Mouse (Mus musculus) layer of hippocampus, adult 9-11 months (tissue): ENCODE measurements around the gene Ryk.
"Not testable (repeated sequence)": the region's sequence is repeated elsewhere in the genome, so short reads cannot be mapped to it uniquely, and the experiment has no call there.

ENCODE experiments used
- DNase-seq: peaks from one replicate; pipeline ENCODE4 v3.0.0; 2022

The Ryk gene

GRCm38 (mm10) chr9:102907521-102908246, 73.0 kb downstream of the Ryk start:
- no peak for DNase-seq

DNA sequence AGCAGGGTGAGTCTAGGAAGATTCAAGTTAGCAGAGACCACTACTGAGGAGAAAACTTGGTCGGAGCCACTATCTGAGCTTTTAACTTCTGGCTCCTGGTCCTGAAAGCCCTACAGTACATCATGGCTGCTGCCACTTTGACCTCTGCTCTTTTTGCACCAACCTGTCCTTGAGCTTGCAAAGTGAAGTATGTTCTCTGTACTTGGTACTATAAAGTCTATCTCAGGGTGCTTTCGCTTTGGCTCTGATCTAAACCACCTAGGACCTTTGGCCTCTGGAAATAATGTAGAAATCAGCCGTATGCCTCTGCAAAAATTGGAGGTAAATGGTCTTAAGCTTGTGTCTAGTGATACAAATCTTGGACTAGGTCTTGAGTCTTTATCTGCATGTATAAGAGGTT, 76.8 kb downstream of the Ryk start:
- no peak for DNase-seq

DNA sequence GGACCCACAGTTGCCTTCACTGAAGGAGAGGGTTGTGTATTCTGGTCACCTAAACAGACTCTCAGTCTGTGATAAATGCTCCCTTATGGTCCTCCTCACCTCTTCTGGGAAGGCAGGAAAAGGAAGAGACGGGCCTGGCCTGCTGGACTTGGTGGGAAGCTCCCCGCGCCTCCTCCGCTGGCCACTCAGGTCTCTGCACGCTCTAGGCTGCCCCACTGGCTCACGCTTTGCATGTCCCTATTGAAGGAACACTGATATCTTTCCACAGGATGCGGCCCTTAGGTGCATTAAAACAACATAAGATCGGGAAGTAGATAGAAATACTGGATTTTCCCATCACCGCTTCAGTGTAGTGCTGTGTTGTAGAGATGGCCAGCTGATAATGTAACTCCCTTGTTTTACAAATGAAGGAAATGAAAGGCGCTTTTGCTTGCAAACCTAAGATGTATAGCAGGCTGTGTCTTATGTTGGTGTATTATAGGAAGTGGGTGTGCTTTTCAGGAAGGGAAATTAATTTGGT, 77.9 kb downstream of the Ryk start:
- no peak for DNase-seq

DNA sequence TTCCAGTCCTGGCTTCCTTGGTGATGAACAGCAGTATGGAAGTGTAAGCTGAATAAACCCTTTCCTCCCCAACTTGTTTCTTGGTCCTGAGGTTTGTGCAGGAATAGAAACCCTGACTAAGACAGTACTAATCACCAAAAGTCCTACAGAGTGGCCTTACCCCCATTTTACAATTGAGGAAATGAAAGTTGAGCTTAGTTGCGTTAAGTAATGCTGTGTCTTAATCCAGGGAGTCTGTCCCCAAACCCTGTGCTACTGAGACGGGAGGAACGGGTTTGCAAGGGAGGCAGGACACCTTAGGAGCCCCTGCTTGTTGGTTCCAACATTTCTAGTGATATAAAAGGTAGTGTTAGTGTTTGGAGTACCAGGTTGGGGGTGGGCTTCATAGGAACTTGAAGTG, 78.9 kb downstream of the Ryk start:
- not testable (repeated sequence) for DNase-seq

DNA sequence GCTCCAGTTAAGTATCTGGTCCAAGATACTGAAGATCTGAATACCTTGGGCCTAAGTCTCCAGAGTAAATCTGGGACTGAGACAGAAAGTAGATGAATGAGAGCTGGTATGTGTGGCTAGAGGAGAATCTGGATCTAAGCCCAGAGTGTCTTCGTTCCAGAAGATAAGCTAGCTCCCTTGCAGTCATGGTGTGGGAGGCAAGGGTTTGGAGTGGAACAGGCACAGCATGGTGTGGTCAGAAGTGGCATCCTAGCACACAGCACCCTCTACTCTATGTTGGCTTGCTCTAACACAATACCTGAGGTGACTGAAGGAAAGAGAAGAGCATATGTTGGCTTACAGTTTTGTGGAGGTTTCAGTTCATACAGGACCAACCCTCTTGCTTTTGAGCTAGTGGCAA, 79.9 kb downstream of the Ryk start:
- no peak for DNase-seq

DNA sequence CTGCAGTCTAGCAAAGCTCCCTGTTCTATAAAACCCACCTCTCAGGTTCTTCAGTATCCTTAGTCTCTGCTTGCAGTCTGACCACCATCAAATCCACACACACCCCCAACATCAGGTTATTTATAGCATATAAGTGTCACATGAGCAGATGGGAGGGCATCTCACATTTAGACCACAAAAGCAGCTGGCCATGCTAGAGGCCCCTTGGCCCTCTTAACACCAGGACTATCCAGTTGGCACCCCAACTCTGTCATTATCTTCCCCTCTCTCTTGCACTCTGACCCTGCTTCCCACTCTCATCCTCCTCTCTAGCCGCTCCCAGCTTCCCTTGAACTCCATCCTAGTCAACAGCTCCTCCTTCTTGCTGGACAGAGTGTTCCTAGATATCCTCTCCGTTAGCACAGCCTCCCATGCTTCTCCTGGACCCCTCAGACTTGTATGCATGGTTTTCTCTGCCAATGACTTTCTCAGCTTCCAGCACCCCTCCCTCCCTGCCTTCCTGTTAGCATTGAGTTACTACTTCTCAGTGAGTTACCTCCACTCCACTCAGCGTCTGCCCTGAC, 80.7 kb downstream of the Ryk start:
- no peak for DNase-seq

- DNase-seq: no peak
Measured at GRCm38 (mm10) chr9:102916076-102916475, 81.4 kb downstream of the Ryk start.

DNA sequence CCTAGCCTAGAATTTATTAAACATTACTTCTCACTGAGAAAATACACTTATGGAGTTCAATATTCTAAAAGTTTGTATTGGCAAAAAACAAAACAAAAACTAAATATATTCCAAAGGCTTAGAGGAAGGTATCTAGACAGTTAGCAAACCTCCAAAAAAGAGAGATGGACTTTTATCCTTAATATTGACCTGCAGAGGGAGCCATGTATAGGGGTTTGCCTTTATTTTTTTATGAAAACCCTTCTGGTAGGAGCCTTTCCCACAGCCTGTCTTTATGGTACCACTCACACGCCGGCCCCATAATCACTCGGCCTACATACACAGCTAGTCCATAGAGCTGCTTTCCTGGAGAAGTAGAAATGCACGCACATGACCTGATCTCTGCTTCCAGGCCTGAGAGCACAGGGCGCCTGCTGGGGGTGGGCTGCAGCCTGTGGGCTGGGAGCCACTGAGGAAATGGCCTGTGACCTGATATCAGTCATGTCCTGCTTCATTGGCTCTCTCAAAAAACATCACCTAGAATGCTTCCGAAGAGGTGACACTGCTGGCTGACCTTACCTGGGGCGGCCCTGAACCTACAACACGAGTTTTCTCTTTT, 82.9 kb downstream of the Ryk start:
- no peak for DNase-seq

DNA sequence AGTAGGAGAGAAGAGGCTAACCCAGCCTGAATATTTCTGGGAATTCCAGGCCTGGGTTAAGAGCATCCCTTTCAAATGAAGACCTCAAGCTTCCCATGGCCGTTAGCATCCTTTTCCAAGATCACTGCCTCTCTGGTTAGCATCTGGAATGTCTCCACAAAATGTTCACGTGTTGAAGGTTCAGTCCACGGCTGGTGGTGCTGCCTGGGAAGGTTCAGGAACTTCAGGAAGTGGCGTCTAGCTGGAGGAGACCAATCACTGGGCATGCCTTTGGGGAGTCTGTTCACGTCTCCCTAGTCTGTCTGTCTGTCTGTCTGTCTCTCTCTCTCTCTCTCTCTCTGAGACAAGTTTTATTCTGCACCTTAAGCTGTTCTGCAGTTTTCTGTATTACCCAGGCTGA, 84.8 kb downstream of the Ryk start:
- DNase-seq: no peak

- no peak for DNase-seq
Measured at GRCm38 (mm10) chr9:102921791-102922190, 87.1 kb downstream of the Ryk start.

DNA sequence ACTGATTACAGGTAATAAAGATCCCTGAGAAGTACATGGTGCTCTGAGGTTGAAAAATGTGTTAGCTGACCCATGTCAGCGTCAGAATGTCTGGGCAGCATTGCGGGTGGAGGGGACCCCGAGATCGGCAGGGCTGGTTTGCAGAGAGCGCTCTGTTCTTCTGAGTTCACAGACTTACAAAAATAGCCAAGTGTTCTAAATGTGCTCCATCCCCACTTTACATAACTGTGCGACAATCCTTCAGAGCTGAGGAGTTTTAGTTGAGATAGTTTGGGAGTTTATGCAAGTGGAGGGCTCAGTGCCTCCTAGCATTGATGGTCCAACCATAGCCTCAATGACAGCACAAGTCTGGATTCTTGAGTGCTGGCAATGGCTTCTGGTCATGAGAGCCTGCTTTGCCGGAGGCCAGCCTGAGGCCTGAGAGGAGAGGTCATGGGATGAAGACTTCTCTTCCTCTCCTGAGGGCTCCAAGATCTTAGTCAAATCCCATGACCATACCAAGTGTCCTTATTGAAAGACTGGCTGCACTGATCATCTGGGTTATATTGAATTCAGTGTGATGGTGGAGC, 88.2 kb downstream of the Ryk start:
- no peak for DNase-seq

- DNase-seq: no peak
Measured at GRCm38 (mm10) chr9:102923836-102924235, 89.1 kb downstream of the Ryk start.

DNA sequence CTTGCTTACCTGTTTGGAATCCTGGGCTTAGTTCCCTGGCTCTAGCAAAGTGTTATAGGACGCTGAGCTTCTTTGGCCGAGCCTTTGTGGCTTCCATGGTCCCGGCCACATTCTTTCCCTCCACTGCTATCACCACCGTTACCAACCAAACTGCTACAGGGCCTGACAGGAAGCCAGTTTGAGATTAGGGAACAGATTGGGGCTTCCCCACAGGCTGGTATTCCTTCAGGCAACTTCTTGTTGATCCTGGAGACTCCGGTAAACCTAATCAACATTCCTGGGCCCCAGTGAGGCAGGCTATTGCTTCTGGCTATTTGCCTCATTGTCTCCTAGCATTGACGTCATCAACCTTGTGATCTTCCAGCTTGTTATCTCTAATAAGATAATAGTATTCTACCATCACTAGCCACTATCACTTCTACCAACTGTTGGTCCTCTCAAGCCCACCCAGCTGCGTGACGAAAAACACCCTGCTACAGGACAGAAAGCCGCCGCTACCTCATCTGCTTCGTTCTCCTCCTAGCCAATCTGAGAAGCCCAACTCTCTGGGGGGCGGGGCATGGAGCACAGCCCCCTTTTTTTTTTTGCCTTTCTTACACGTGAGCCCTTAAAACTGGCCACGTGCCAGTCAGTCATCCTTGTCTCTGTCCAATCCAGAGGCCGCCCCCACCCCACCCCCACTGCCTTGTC, 90.1 kb downstream of the Ryk start:
- no peak for DNase-seq

- no peak for DNase-seq
Measured at GRCm38 (mm10) chr9:102926137-102926536, 91.4 kb downstream of the Ryk start.

DNA sequence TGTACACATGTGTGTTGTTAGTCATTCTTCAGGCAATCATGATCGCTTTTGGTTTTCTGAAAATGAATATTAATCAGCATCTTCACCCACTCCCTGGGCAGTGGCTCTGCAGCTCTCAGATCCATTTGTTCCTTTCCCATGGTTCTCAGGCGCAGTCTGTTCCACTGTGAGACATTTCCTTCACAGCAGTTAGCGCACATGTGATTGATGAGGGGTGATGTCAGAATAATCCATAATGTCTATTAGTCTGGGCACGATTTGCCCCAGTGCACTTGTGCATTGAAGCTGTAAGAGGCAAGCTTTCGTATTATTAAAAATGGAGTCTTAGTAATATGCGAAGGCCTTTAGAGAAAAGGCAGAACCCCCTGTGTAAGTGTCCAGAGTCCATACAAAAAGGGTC, 95.1 kb downstream of the Ryk start:
- no peak for DNase-seq

DNA sequence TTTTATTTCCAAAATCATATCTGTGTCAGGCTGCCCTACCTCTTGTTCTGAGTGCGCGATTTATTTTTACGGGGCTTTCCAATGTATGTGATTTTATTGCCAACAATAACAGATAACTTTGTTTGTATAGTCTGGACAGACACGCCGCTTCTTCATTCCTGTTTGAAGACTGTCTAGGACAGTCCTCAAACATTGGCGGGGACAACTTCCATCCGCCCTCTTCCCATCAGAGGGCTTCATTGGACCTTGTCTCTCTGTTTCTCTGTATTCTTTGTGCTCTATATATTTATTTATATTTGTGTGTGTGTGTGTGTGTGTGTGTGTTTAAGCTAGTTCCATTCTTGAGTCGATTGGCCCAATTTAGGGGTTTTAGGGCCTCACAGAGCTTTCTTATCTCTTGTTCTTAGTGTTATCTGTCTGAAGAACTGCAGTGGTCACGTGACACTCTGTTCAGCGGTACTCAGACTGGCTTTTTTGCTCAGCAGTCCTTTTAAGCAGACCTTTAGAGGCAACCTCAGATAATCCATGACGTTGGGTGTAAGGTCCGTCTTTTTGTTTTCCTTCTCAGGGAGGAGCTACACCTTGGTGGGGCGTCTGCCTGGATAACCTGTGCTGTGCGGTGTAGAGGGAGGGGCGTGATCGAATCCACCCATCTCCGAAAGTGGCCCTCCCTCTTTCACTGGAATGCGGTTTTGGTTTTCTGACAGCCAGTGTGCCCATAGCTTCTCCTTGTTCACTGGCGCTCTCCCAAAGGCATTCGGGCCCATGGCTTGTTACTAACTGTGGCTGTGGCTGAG, 99.4 kb downstream of the Ryk start:
- DNase-seq: no peak

- DNase-seq: no peak
Measured at GRCm38 (mm10) chr9:102942221-102942620, 107.5 kb downstream of the Ryk start.

DNA sequence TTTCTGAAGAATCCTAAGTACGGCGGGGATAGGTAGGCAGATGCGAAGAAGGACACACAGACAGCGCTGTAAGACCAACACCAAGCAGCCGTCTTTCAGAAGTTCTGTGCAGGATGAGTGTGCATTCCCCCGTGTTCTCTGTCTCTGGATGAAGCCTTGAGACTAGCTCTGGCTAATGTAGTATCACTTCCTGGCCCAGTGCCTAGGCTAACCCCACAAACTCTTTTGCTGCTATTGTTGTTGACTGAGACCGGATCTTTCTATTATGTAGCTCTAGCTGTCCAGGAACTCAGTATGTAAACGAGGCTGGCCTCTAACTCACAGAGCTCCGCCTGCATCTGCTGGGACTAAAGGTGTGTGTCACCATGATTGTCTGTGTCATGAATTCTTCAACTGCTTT, 110.2 kb downstream of the Ryk start:
- DNase-seq: no peak

DNA sequence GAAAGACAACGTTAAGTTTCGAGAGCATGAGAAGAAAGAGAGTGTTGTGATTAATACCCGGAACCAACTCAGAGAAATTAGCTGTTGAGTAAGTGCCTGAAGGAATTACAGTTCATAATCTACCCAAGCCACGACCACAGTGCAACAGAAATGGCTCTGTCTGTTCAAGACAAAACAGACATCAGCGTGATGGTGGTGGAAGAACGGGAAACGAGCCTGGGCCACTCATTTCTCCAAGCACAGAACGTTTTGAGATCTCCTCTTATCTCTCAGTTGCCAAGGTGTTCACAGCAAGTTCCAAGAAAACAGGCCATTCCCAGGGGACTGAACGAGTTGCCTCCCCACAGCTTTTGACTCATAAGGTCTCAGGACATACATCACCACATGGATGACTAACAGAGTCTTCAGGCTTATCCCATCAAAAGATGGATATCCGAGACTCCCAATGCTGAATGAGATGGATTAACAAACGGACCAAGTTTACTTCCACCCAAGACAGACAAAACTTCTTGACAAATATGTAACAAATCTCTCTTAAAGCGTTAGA, 111.8 kb downstream of the Ryk start:
- no peak for DNase-seq

GRCm38 (mm10) chr9:102948706-102949105, 114.0 kb downstream of the Ryk start:
- no peak for DNase-seq

DNA sequence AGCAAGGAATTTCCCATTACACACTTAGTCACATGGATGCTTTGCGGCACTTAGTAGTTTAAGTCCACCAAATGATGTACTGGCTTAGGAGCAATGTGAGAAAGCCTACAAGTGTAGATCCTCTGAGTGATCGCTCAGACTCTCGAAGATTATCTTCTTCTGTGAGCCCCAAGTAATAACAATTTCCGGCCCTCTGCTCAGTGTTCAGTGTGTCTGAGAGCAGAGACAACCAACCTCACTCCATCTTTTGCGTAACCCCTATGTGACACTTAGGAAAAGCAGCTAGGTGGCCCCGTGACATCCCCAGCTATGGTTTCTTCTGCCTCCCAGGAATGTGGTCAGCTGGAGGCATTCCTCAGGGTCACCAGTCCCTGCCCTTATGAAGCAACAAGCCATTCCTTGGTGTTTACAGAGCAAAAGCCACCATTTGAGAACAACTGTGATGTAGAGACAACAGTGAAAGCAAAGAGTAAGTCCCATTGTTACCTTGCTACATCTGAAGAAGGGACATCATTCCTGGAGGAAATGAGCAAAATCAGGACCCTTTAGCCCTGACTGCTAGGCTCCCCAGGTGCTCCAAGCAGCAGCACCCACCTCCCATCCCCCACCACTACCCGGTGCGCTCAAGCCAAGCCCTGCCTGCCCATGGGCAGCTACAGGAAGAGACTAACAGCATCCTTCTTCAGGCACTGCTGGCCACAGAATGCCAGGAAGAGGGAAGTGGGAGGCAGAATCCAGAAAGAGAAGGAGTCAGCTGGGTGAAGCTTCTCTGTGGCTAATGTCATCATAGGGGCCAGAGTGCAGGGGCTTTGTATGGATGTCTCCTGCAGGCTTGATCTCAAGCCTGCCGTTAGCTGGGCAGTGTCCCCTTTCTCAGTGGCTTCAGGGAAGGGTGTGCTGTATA, 116.6 kb downstream of the Ryk start:
- no peak for DNase-seq
